Mouse (Mus musculus) lung, postnatal 0 days (tissue): Measurements from ENCODE around the gene Eif3c.

Experiments used
- CTCF ChIP-seq: IDR thresholded peaks from 2 replicates; pipeline ENCODE4 v1.5.1; 2016; ENCODE audit warnings: antibody characterized with exemption, mild to moderate bottlenecking
- EP300 ChIP-seq: IDR thresholded peaks from 2 replicates; pipeline ENCODE4 v1.6.1; 2016; ENCODE audit warnings: antibody characterized with exemption, mild to moderate bottlenecking, control low read depth

DNA sequence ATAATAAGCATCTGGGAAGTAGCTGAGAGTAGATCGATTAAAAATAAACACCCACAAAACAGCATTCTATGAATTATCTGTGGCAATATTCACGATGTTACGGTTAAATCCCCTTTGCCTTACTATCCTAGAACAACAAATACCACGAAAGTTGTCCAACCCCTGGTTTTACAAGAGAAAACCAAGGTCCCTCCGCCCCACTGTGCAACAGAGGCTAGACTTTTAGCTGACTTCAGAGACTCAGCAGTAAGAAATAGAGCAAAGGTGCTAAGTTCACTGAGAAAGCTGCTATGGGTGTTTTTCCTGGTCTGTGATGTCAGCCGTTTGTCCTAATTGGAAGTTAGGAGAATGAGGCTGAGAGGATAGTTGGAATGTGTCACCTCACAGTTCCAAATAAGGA lies 17.6 kb upstream of the Eif3c start:
- TF ChIP-seq CTCF: no peak
- no peak for TF ChIP-seq EP300
